Mouse (Mus musculus): ENCODE data around the gene Pmp22.

Pmp22 gene

GRCm38 (mm10) chr11:63127513-63127912 lies 1.3 kb upstream of the Pmp22 start:
- DNase-seq (ENCODE audit: low spot score) = no peak

- no peak for DNase-seq (ENCODE audit: low spot score)
Measured at GRCm38 (mm10) chr11:63129375-63129774, 593 bp downstream of the Pmp22 start.

GRCm38 (mm10) chr11:63129840-63130239 lies 1.1 kb downstream of the Pmp22 start:
- DNase-seq (ENCODE audit: low spot score) = no peak

- DNase-seq (ENCODE audit: low spot score) = peak; percentile 73
Measured at GRCm38 (mm10) chr11:63130497-63130896, 1.7 kb downstream of the Pmp22 start.

GRCm38 (mm10) chr11:63131001-63131692 lies 2.4 kb downstream of the Pmp22 start:
- DNase-seq (ENCODE audit: low spot score) = peak; percentile 59

- DNase-seq (ENCODE audit: low spot score) = peak; percentile 13
Measured at GRCm38 (mm10) chr11:63131693-63132040, 2.9 kb downstream of the Pmp22 start.

GRCm38 (mm10) chr11:63132151-63132500 lies 3.3 kb downstream of the Pmp22 start:
- DNase-seq (ENCODE audit: low spot score) = peak; percentile 9

- DNase-seq (ENCODE audit: low spot score) = peak; percentile 70
Measured at GRCm38 (mm10) chr11:63132501-63133435, 4.0 kb downstream of the Pmp22 start.

GRCm38 (mm10) chr11:63134021-63134420 lies 5.2 kb downstream of the Pmp22 start:
- no peak for DNase-seq (ENCODE audit: low spot score)

GRCm38 (mm10) chr11:63134742-63135482 lies 6.1 kb downstream of the Pmp22 start:
- DNase-seq (ENCODE audit: low spot score) = no peak

GRCm38 (mm10) chr11:63135622-63136021 lies 6.8 kb downstream of the Pmp22 start:
- peak; percentile 98 for DNase-seq (ENCODE audit: low spot score)

- peak; percentile 13 for DNase-seq (ENCODE audit: low spot score)
Measured at GRCm38 (mm10) chr11:63136205-63136604, 7.4 kb downstream of the Pmp22 start.

GRCm38 (mm10) chr11:63136836-63137416 lies 8.1 kb downstream of the Pmp22 start:
- no peak for DNase-seq (ENCODE audit: low spot score)

GRCm38 (mm10) chr11:63138739-63139138 lies 10.0 kb downstream of the Pmp22 start:
- DNase-seq (ENCODE audit: low spot score) = no peak

- DNase-seq (ENCODE audit: low spot score) = no peak
Measured at GRCm38 (mm10) chr11:63142311-63142710, 13.5 kb downstream of the Pmp22 start.

GRCm38 (mm10) chr11:63142816-63143215 lies 14.0 kb downstream of the Pmp22 start:
- no peak for DNase-seq (ENCODE audit: low spot score)

GRCm38 (mm10) chr11:63143486-63143885 lies 14.7 kb downstream of the Pmp22 start:
- no peak for DNase-seq (ENCODE audit: low spot score)

- no peak for DNase-seq (ENCODE audit: low spot score)
Measured at GRCm38 (mm10) chr11:63146601-63147000, 17.8 kb downstream of the Pmp22 start.

- no peak for DNase-seq (ENCODE audit: low spot score)
Measured at GRCm38 (mm10) chr11:63148276-63148675, 19.5 kb downstream of the Pmp22 start.

- no peak for DNase-seq (ENCODE audit: low spot score)
Measured at GRCm38 (mm10) chr11:63151857-63152256, 23.1 kb downstream of the Pmp22 start.

GRCm38 (mm10) chr11:63157117-63157516 lies 28.3 kb downstream of the Pmp22 start:
- DNase-seq (ENCODE audit: low spot score) = no peak

- no peak for DNase-seq (ENCODE audit: low spot score)
Measured at GRCm38 (mm10) chr11:63160926-63161325, 32.1 kb downstream of the Pmp22 start.
